Mouse (Mus musculus) bone marrow, adult 2 months (tissue): ENCODE data around the gene Mgat1. TPM values are rescaled to one million over a fixed set of nuclear protein-coding genes. Genes with fewer than 3 reads are reported as not detected.

Source experiments
- H3K27ac ChIP-seq: fragments of 200-500 bp; 2 replicates; pipeline ENCODE4 v1.5.1; 2012; ENCODE audit warnings: low read depth, mild to moderate bottlenecking, control low read depth, inconsistent platforms, low read length; ENCODE audit not compliant: control insufficient read depth, poor library complexity, insufficient read depth
- H3K4me1 ChIP-seq: fragments of 200-500 bp; 2 replicates; pipeline ENCODE4 v1.6.1; 2011; ENCODE audit warnings: low read length; ENCODE audit not compliant: control insufficient read depth, insufficient read depth
- H3K4me3 ChIP-seq: fragments of 200-500 bp; replicated peaks from 2 replicates; pipeline ENCODE3; 2011; ENCODE audit warnings: mild to moderate bottlenecking, low read depth, low read length, control low read depth; ENCODE audit not compliant: control insufficient read depth
- CTCF ChIP-seq: fragments of 200-500 bp; IDR thresholded peaks from 2 replicates; pipeline ENCODE4 v1.5.1; 2011; ENCODE audit warnings: low read length, control low read depth; ENCODE audit not compliant: control insufficient read depth, insufficient read depth
- POLR2A ChIP-seq: fragments of 200-500 bp; IDR thresholded peaks from 2 replicates; pipeline ENCODE4 v1.6.1; 2011; ENCODE audit warnings: low read depth, mild to moderate bottlenecking, control low read depth, low read length, borderline replicate concordance; ENCODE audit not compliant: control insufficient read depth
- WGBS: fragments of 180-500 bp; shearing (Covaris S2); methylation state at CpG from one replicate; pipeline ENCODE4 v1.1.7; 2018; 5-methylcytosine and 5-hydroxymethylcytosine counted together
- polyA plus RNA-seq: library from polyadenylated mRNA; stranded (reverse); fragments of >200 nt; gene quantifications from 2 replicates; pipeline ENCODE4 v1.2.4, GENCODE M21; 2011; ENCODE audit warnings: low replicate concordance; ENCODE audit not compliant: missing spikeins, insufficient read depth, insufficient read length

Mgat1 gene
- polyA plus RNA-seq, 1 experiment: 63.1 TPM

- WGBS: 41% methylated on average over 3 of the region's 3 CpGs
- H3K4me3 ChIP-seq: no peak overlapping the region
Measured at GRCm38 (mm10) chr11:49235459-49236207, 8.4 kb upstream of the Mgat1 start.

GRCm38 (mm10) chr11:49236891-49237290 lies 7.1 kb upstream of the Mgat1 start:
- 72% methylated on average over 1 of the region's 1 CpGs for WGBS
- Histone ChIP-seq H3K27ac (no peak overlapping the region), H3K4me1 (no peaks in the 10 kb centered on the region; the same call in 1 of the 2 replicates), H3K4me3 (no peak overlapping the region)
- TF ChIP-seq CTCF: no peak
- no peak for TF ChIP-seq POLR2A

More at GRCm38 (mm10) chr11:49235459-49236207, 8.4 kb upstream of the Mgat1 start:
- no peaks in the 10 kb centered on the region for H3K4me1 ChIP-seq
- H3K27ac ChIP-seq: no peak overlapping the region
- no peak for TF ChIP-seq CTCF
- TF ChIP-seq POLR2A: no peak

- Histone ChIP-seq H3K4me1 (peaks cover 2% of the 10 kb centered on the region; the same call in 1 of the 2 replicates), H3K27ac (no peak overlapping the region), H3K4me3 (no peak overlapping the region)
- no peak for TF ChIP-seq CTCF
- no peak for TF ChIP-seq POLR2A
- 39% methylated on average over 2 of the region's 2 CpGs for WGBS
Measured at GRCm38 (mm10) chr11:49237532-49237931, 6.5 kb upstream of the Mgat1 start.

DNA sequence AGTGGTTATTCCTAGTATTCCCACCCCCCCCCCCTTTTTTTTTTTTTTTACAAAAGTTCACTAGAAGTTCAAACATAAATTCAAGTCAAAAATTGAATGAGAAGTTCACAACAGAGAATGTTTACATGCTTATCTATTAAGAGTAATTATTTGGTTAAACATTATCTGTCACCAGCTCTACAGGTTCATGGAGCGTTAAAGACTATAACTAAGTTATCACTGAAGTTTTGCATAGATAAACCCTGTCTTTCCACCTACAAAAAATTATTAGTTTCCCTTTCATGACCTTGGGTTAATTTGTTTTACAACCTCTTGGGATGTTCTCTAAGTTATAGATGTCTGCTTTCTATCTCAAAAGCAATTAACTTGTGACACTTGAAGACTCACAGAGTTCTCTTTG lies 3.7 kb upstream of the Mgat1 start:
- 59% methylated on average over 1 of the region's 1 CpGs for WGBS
- Histone ChIP-seq H3K27ac (no peak overlapping the region), H3K4me3 (no peak overlapping the region), H3K4me1 (peaks cover 2% of the 10 kb centered on the region; the same call in 1 of the 2 replicates)
- TF ChIP-seq CTCF: no peak
- no peak for TF ChIP-seq POLR2A

- WGBS: 34% methylated on average over 4 of the region's 4 CpGs
- TF ChIP-seq POLR2A (no peak), CTCF (no peak)
- Histone ChIP-seq H3K4me3 (no peak overlapping the region), H3K4me1 (peaks cover 3% of the 10 kb centered on the region; the same call in 1 of the 2 replicates), H3K27ac (no peak overlapping the region)
Measured at GRCm38 (mm10) chr11:49240874-49241273, 3.1 kb upstream of the Mgat1 start.

DNA sequence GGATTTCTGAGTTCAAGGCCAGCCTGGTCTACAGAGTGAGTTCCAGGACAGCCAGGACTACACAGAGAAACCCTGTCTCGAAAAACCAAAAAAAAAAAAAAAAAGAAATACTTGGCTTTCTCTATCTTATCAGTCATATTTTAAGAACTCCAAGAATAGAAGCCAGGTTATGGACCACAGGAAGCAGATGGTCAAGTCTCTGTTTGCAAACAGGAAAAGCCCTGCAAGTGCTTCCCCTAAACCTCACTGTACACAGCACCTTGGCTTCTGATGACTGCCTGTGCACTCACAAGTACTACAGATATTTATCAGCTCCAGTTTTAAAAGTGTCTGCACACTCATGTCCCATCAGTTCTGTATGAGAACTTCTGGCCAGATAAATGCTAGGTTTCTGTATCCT lies 2.5 kb upstream of the Mgat1 start:
- TF ChIP-seq CTCF (no peak), POLR2A (no peak)
- Histone ChIP-seq H3K4me3 (no peak overlapping the region), H3K27ac (no peak overlapping the region), H3K4me1 (peaks cover 3% of the 10 kb centered on the region; the same call in 1 of the 2 replicates)
- WGBS: 0% methylated on average over 1 of the region's 1 CpGs

DNA sequence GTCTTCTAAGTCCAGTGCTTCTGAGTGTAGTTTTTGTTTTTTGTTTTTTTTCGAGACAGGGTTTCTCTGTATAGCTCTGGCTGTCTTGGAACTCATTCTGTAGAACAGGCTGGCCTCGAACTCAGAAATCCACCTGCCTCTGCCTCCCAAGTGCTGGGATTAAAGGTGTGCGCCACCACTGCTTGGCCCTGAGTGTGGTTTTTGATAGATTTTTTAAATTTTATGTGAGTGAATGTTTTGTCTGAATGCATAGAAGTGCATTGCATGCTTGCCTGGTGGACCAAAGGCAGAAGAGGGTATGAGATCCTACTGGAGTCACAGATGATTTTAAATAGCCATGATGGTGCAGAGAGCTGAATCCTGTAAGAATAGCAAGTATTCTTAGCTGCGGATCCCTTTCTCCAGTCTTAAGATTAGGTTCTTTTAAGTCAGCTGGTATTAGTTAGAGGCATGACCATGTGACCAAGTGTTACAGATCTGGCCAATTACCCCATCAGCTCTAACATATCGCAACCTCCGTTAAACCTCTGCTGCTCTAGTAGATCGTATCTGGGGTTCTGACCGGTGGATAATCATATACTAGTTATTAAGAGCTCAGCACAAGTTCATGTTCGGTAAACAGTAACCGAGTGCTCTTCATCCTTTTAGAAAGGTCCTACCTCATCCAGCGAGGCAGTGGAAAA lies 906 bp upstream of the Mgat1 start:
- TF ChIP-seq POLR2A (no peak), CTCF (no peak)
- peak overlapping the region; percentile 90; the same call in 1 of the 2 replicates for H3K27ac ChIP-seq
- WGBS: 18% methylated on average over 11 of the region's 11 CpGs
- peaks cover 7% of the 10 kb centered on the region; the same call in 1 of the 2 replicates for H3K4me1 ChIP-seq
- peak overlapping the region; percentile 70 for H3K4me3 ChIP-seq

DNA sequence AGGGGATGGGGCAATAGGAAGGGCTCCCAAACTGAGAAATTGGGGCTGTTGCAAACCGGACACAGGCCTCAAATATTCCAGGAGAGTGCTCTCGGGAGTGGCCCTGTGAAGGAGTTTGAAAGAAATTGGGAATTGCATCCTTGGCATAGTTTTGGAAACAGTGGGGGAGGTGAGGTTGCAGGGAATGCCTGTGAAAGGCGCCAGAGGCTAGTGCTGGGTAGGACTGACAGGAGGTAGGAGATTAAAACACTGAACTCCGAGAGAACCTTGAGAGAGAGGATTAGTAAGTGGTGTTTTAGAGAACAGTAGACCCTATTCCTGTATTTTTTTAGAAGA lies 572 bp downstream of the Mgat1 start:
- H3K27ac ChIP-seq: peak overlapping the region; percentile 90
- WGBS: under 1% methylated on average over 4 of the region's 4 CpGs
- peaks cover 11% of the 10 kb centered on the region for H3K4me1 ChIP-seq
- no peak for TF ChIP-seq CTCF
- peak overlapping the region; percentile 70 for H3K4me3 ChIP-seq

DNA sequence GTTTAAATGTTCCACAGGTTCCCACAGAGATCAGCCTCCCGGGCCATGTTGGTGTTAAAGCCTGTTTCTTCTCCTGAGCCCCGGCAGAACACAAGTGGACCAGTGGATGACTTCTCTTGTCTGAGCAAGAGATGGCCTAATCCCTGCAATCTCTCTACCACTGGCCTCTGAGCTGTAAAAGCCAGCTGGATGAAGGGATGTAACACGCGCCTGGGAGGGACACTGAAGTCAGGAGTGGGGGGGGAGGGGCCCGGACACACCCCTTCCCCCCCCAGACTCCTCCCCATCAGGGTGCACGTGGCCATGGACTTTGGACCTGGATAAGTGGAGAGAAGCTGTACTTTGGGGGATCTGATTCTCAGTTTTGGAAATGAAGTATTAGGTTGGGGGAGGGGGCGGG lies 1.2 kb downstream of the Mgat1 start:
- WGBS: 18% methylated on average over 7 of the region's 7 CpGs
- Histone ChIP-seq H3K4me3 (no peak overlapping the region), H3K27ac (peak overlapping the region; percentile 42; the same call in 1 of the 2 replicates), H3K4me1 (peaks cover 11% of the 10 kb centered on the region)
- TF ChIP-seq CTCF: no peak
- no peak for TF ChIP-seq POLR2A
